Mouse (Mus musculus): ENCODE data around the gene Timm8a2. TPM values are rescaled to one million over a fixed set of nuclear protein-coding genes. Genes with fewer than 3 reads are reported as not detected.
A peak's percentile ranks its signal among the peaks of the same experiment; 100 is the strongest.

Timm8a2 gene
- polyA plus RNA-seq, 1 experiment from 2014 or later: not detected

- WGBS (ENCODE audit: insufficient replicate concordance): 68% methylated on average over 21 of the region's 21 CpGs
- no peak overlapping the region for H3K4me2 ChIP-seq
Measured at GRCm38 (mm10) chr14:122075485-122076200, 41.2 kb downstream of the Timm8a2 start.

DNA sequence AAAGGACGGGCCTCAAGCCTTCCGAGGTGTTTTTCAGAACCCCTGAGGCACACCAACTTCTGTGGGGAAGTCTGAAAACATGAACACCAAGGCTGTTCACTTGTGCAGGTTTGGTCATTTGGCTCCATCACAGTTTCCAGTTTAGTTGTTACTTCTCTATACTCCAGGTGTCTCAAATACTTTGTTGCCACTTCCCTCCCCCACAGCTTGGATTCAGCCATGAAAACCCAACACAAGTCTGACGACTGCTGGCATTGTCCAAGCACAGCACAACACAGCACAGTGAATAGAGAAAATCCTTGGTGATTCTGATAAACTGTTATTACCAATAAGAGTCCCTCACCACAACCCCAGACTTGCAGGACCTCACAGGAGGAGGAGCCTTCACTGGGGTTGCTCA, 42.5 kb downstream of the Timm8a2 start:
- Histone ChIP-seq H3K36me3 (no peaks in the 10 kb centered on the region), H3K27me3 (no peaks in the 10 kb centered on the region), H3K4me3 (replicated peaks) (no peak overlapping the region), H3K4me2 (no peak overlapping the region), H3K27ac (no peak overlapping the region), H3K9ac (no peak overlapping the region), H3K4me1 (replicated peaks) (no peaks in the 10 kb centered on the region), H3K9me3 (replicated peaks) (no peaks in the 10 kb centered on the region)
- no peak for ATAC-seq (ENCODE audit: low read depth)
- WGBS (ENCODE audit: insufficient replicate concordance): 69% methylated on average over 3 of the region's 3 CpGs
- DNase-seq: no peak

More at GRCm38 (mm10) chr14:122075485-122076200, 41.2 kb downstream of the Timm8a2 start:
- DNase-seq (no peak), ATAC-seq (ENCODE audit: low read depth) (no peak)
- no peak overlapping the region for H3K9ac ChIP-seq
- H3K4me1 ChIP-seq (replicated peaks): no peaks in the 10 kb centered on the region
- H3K36me3 ChIP-seq: no peaks in the 10 kb centered on the region
- H3K4me3 ChIP-seq (replicated peaks): no peak overlapping the region
- H3K9me3 ChIP-seq (replicated peaks): no peaks in the 10 kb centered on the region
- H3K27me3 ChIP-seq: no peaks in the 10 kb centered on the region
- no peak overlapping the region for H3K27ac ChIP-seq

GRCm38 (mm10) chr14:122079428-122079827, 45.0 kb downstream of the Timm8a2 start:
- no peak overlapping the region for H3K9ac ChIP-seq
- no peaks in the 10 kb centered on the region for H3K36me3 ChIP-seq
- no peak for ATAC-seq (ENCODE audit: low read depth)
- no peak overlapping the region for H3K4me2 ChIP-seq
- H3K27me3 ChIP-seq: no peaks in the 10 kb centered on the region
- no peaks in the 10 kb centered on the region for H3K4me1 ChIP-seq (replicated peaks)
- H3K4me3 ChIP-seq (replicated peaks): no peak overlapping the region
- 37% methylated on average over 6 of the region's 6 CpGs for WGBS (ENCODE audit: insufficient replicate concordance)
- H3K27ac ChIP-seq: no peak overlapping the region
- peak; percentile 28 for DNase-seq
- no peaks in the 10 kb centered on the region for H3K9me3 ChIP-seq (replicated peaks)

DNA sequence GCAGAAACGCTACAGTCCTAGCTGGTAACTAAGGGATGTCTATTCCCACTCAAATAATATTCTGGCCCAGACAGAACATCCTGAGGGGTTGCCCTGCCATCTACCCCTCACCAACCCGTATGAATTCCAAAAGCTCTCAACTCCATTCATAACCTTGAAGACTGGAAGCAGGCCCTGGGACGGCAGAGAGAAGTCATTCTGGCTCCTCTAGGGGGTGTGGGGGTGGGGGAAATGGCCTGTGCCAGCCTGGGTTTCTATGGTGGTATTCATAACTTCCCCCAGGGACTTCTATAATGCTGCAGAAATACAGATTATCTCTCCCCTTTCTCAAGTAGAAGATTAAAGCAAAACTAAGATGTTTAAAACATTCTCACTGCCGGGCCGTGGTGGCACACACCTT, 45.4 kb downstream of the Timm8a2 start:
- no peak overlapping the region for H3K9ac ChIP-seq
- DNase-seq (no peak), ATAC-seq (ENCODE audit: low read depth) (no peak)
- H3K36me3 ChIP-seq: no peaks in the 10 kb centered on the region
- H3K27me3 ChIP-seq: no peaks in the 10 kb centered on the region
- no peak overlapping the region for H3K4me3 ChIP-seq (replicated peaks)
- no peaks in the 10 kb centered on the region for H3K4me1 ChIP-seq (replicated peaks)
- H3K27ac ChIP-seq: no peak overlapping the region
- no peak overlapping the region for H3K4me2 ChIP-seq
- no peaks in the 10 kb centered on the region for H3K9me3 ChIP-seq (replicated peaks)
- WGBS (ENCODE audit: insufficient replicate concordance): 62% methylated on average over 5 of the region's 5 CpGs

- no peak for DNase-seq
- no peaks in the 10 kb centered on the region for H3K4me1 ChIP-seq (replicated peaks)
- no peak overlapping the region for H3K4me2 ChIP-seq
- H3K9ac ChIP-seq: no peak overlapping the region
- H3K4me3 ChIP-seq (replicated peaks): no peak overlapping the region
- no peaks in the 10 kb centered on the region for H3K27me3 ChIP-seq
- no peak for ATAC-seq (ENCODE audit: low read depth)
- no peaks in the 10 kb centered on the region for H3K9me3 ChIP-seq (replicated peaks)
- H3K27ac ChIP-seq: no peak overlapping the region
- no peaks in the 10 kb centered on the region for H3K36me3 ChIP-seq
- 30% methylated on average over 3 of the region's 3 CpGs for WGBS (ENCODE audit: insufficient replicate concordance)
Measured at GRCm38 (mm10) chr14:122081308-122081707, 46.8 kb downstream of the Timm8a2 start.

- Histone ChIP-seq H3K4me3 (replicated peaks) (no peak overlapping the region), H3K27me3 (no peaks in the 10 kb centered on the region), H3K9me3 (replicated peaks) (no peaks in the 10 kb centered on the region), H3K36me3 (no peaks in the 10 kb centered on the region), H3K4me2 (no peak overlapping the region), H3K9ac (no peak overlapping the region), H3K4me1 (replicated peaks) (no peaks in the 10 kb centered on the region), H3K27ac (no peak overlapping the region)
- DNase-seq (no peak), ATAC-seq (ENCODE audit: low read depth) (no peak)
- 68% methylated on average over 7 of the region's 7 CpGs for WGBS (ENCODE audit: insufficient replicate concordance)
Measured at GRCm38 (mm10) chr14:122083499-122083898, 49.0 kb downstream of the Timm8a2 start.

DNA sequence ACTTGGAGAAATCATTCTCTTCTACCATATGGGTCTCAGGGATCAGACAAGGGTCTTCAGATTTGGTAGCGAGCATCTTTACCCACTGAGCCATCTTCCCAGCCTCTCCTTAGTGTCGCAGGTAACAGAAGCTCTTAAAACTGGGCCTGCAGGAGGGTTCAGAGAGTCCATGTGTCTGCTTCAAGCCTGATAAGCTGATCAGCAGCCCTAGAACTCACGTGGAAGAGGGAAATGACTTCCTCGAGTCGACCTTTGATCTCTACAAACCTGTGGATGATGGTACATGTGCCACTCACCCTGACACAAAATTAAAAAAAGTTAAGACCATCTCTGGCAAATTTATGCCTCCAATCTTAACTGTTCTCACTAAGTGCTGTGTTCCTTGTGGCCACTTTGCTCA, 53.5 kb downstream of the Timm8a2 start:
- WGBS (ENCODE audit: insufficient replicate concordance): 61% methylated on average over 5 of the region's 5 CpGs
- no peak for ATAC-seq (ENCODE audit: low read depth)
- no peaks in the 10 kb centered on the region for H3K36me3 ChIP-seq
- no peak for DNase-seq
- no peaks in the 10 kb centered on the region for H3K4me1 ChIP-seq (replicated peaks)
- no peak overlapping the region for H3K27ac ChIP-seq
- no peak overlapping the region for H3K4me3 ChIP-seq (replicated peaks)
- H3K27me3 ChIP-seq: no peaks in the 10 kb centered on the region
- no peak overlapping the region for H3K9ac ChIP-seq
- H3K4me2 ChIP-seq: no peak overlapping the region
- no peaks in the 10 kb centered on the region for H3K9me3 ChIP-seq (replicated peaks)

Other genes with a start within 250 kb of the Timm8a2 start
- gene Dock9, start 236.8 kb upstream of the Timm8a2 start, polyA plus RNA-seq (2015; fragmentation: Nextera tagmentation; extraction: Ambion mirVana): 0.99 and 1.2 TPM in 2 replicates
- 22.6 and 25.3 TPM in 2 replicates for gene Ubac2, start 156.1 kb upstream of the Timm8a2 start, polyA plus RNA-seq (2015; fragmentation: Nextera tagmentation; extraction: Ambion mirVana)
- gene Gpr18, start 118.9 kb upstream of the Timm8a2 start, polyA plus RNA-seq (2015; fragmentation: Nextera tagmentation; extraction: Ambion mirVana): 0.14 TPM in 1 of 2 replicates, not detected in the other
- 0.96 and 1.3 TPM in 2 replicates for gene Gpr183, start 69.5 kb upstream of the Timm8a2 start, polyA plus RNA-seq (2015; fragmentation: Nextera tagmentation; extraction: Ambion mirVana)
- gene Tm9sf2, start 72.4 kb downstream of the Timm8a2 start, polyA plus RNA-seq (2015; fragmentation: Nextera tagmentation; extraction: Ambion mirVana): 77.9 and 99.1 TPM in 2 replicates
- 26.2 and 30.3 TPM in 2 replicates for gene Clybl, start 147.0 kb downstream of the Timm8a2 start, polyA plus RNA-seq (2015; fragmentation: Nextera tagmentation; extraction: Ambion mirVana)

All from liver, embryonic 13.5 days (tissue).